Mouse (Mus musculus): ENCODE measurements around the gene Pym1. TPM values are rescaled to one million over a fixed set of nuclear protein-coding genes. Genes with fewer than 3 reads are reported as not detected.

Pym1 gene
- polyA plus RNA-seq (2014; fragmentation: Illumina TruSeq; extraction: RNeasy Lipid Tissue Mini Kit (QIAGEN cat#74804)) = 0.71 TPM

DNA sequence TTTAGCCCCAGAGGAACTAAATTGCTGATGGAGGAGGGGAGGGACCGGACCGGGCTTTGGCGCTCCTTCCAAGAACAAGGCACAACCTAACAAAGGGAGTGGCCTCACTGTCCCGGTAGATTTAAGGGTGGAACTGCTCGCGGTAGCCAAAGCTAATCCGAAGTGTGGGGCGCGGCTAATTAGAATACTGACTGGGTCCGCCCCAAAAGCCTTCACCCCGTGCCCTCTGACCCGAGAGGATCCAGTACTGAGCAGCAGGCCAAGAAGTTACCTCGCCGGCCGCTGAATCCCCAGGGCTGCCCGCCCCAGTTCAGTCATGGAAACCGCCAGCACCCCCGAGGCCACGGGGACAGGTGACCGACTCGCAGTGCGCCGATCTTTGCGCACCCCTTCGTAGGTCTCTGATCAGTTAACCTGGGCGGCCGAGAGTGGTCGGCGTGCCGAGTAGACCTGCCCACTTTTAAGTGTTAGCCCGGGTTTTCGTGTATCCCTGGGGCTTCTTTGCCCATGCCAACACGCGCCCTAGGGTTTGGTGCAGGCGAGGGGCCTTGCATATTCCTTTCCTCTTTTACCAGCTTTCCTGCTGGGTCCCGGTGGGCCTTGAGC, at the start of gene Pym1:
Gene Pym1 (plus strand): TSS at position 244 of the 606 bp plus-strand sequence.

DNA sequence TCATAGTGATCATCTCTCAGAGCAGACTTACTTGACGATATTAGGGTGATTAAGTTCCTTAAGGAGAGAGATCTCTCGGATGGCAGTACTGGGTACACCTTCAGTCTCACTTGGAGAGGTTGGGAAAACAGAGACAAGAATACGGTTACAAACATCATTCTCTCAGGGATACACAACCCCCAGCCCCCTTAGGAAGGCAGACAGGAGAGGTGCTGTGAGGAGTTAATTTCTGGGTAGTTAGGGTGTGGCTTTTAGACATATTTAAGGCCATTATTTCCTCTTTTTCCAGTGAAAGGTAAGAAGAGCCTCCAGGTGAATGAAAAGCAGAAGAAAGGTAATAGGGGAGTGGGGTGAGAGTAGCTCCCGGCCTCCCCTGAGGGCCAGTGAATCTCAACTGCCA, 43.8 kb upstream of the Pym1 start, which contains the start of gene Pmel:
Gene Pmel (plus strand): TSS at position 301 of the 400 bp plus-strand sequence.

GRCm38 (mm10) chr10:128704491-128705316, 43.0 kb upstream of the Pym1 start, which contains the start of gene Cdk2:
TSS of gene Cdk2 (minus strand) at chr10:128705031.

DNA sequence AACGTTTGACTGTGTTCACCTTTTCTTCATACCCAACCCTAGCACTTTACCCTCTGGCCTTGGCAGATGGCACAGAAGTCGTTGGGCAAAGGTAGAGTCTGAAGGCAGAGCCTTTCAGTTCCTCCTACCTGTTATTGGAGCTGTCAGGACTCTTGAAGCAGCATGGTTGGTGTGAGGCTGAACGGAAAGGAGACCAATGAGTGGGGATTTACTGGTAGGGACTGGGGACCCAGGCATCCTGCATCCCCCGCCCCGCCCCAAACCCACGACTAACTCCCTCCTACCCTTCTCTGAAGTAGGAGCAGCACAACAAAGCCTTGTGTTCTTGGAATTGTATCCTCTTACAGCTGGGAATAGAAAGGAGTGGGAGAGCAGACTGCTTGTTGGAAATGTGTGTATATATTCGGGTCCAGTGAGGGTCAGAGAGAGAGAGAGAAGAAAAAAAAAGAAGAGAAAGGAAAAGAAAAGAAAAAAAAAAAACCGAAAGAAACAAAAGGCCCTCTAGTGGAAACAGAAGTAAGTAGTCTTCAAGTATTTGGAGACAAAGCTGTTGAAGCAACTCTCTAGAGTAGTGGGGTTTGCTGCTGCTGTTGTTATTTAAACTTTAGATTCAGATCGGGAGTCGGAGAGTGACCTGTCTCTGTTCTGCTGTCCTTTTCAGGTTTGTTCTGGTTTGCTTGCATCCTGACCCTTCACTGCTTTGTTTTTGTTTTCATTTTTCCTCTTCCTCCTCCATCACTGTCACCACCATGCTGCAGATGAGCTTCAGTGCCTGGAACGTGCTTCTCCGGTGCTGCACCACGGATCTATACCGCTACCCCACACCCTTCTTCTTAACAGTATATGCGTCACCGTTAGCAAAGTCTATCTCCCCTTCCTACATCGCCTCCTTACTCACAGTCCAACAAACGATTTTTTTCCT, 2.7 kb upstream of the Pym1 start, which contains the start of gene Dgka:
Gene Dgka (minus strand): TSS at position 176 of the 922 bp plus-strand sequence.

GRCm38 (mm10) chr10:128790398-128791124, 42.9 kb downstream of the Pym1 start, which contains the start of gene Mmp19:
TSS of gene Mmp19 (plus strand) at chr10:128790910.

DNA sequence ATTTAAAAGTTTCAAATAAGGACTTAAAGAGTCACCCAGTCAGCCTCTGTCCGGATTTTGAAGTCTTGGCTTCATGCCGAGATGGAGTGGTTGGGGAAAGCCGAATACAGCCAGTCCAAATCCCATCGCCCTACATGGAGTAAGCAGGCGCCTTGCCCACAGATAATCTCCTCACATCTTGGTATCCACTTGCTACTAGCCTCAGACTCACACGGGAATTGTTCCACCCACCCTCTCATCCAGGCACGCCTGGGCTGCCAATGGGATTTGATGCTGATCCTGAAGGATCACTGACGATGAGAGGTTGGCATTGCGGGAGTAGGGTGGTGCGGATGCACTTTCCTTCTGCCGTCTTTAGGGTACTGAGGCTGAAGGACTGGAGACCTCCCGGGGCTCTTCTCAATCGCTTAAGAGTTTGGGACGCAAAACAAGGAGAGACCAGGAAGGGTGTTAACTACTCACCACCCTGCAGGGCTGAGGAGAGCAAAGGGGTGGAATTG, 56.1 kb downstream of the Pym1 start, which contains the start of gene Dnajc14:
Gene Dnajc14 (plus strand): TSS at position 292 of the 500 bp plus-strand sequence.

GRCm38 (mm10) chr10:128804271-128805091, 56.8 kb downstream of the Pym1 start, which contains the start of gene Tmem198b:
TSS of gene Tmem198b (minus strand) at chr10:128804370.

Other genes with a start within 250 kb of the Pym1 start
- gene Myl6b, start 249.2 kb upstream of the Pym1 start, polyA plus RNA-seq (2014; fragmentation: Illumina TruSeq; extraction: RNeasy Lipid Tissue Mini Kit (QIAGEN cat#74804)) = not detected
- gene Esyt1, start 222.0 kb upstream of the Pym1 start, polyA plus RNA-seq (2014; fragmentation: Illumina TruSeq; extraction: RNeasy Lipid Tissue Mini Kit (QIAGEN cat#74804)) = 6.2 TPM
- 1.3 TPM for gene Zc3h10, start 200.1 kb upstream of the Pym1 start, polyA plus RNA-seq (2014; fragmentation: Illumina TruSeq; extraction: RNeasy Lipid Tissue Mini Kit (QIAGEN cat#74804))
- 14.5 TPM for gene Rpl41, start 198.6 kb upstream of the Pym1 start, polyA plus RNA-seq (2014; fragmentation: Illumina TruSeq; extraction: RNeasy Lipid Tissue Mini Kit (QIAGEN cat#74804))
- gene Pa2g4, start 181.9 kb upstream of the Pym1 start, polyA plus RNA-seq (2014; fragmentation: Illumina TruSeq; extraction: RNeasy Lipid Tissue Mini Kit (QIAGEN cat#74804)) = 143 TPM
- gene Erbb3, start 158.2 kb upstream of the Pym1 start, polyA plus RNA-seq (2014; fragmentation: Illumina TruSeq; extraction: RNeasy Lipid Tissue Mini Kit (QIAGEN cat#74804)) = 3.8 TPM
- gene Rps26, start 121.1 kb upstream of the Pym1 start, polyA plus RNA-seq (2014; fragmentation: Illumina TruSeq; extraction: RNeasy Lipid Tissue Mini Kit (QIAGEN cat#74804)) = 6.0 TPM
- gene Ikzf4, start 101.9 kb upstream of the Pym1 start, polyA plus RNA-seq (2014; fragmentation: Illumina TruSeq; extraction: RNeasy Lipid Tissue Mini Kit (QIAGEN cat#74804)) = 2.1 TPM
- gene Suox, start 73.8 kb upstream of the Pym1 start, polyA plus RNA-seq (2014; fragmentation: Illumina TruSeq; extraction: RNeasy Lipid Tissue Mini Kit (QIAGEN cat#74804)) = 5.7 TPM
- gene Rab5b, start 51.6 kb upstream of the Pym1 start, polyA plus RNA-seq (2014; fragmentation: Illumina TruSeq; extraction: RNeasy Lipid Tissue Mini Kit (QIAGEN cat#74804)) = 121 TPM
- not detected for gene Pmel, start 43.7 kb upstream of the Pym1 start, polyA plus RNA-seq (2014; fragmentation: Illumina TruSeq; extraction: RNeasy Lipid Tissue Mini Kit (QIAGEN cat#74804))
- 24.2 TPM for gene Cdk2, start 42.9 kb upstream of the Pym1 start, polyA plus RNA-seq (2014; fragmentation: Illumina TruSeq; extraction: RNeasy Lipid Tissue Mini Kit (QIAGEN cat#74804))
- gene Dgka, start 3.0 kb upstream of the Pym1 start, polyA plus RNA-seq (2014; fragmentation: Illumina TruSeq; extraction: RNeasy Lipid Tissue Mini Kit (QIAGEN cat#74804)) = 3.8 TPM
- 9.7 TPM for gene Mmp19, start 43.0 kb downstream of the Pym1 start, polyA plus RNA-seq (2014; fragmentation: Illumina TruSeq; extraction: RNeasy Lipid Tissue Mini Kit (QIAGEN cat#74804))
- gene Dnajc14, start 56.2 kb downstream of the Pym1 start, polyA plus RNA-seq (2014; fragmentation: Illumina TruSeq; extraction: RNeasy Lipid Tissue Mini Kit (QIAGEN cat#74804)) = 45.1 TPM
- gene Tmem198b, start 56.5 kb downstream of the Pym1 start, polyA plus RNA-seq (2014; fragmentation: Illumina TruSeq; extraction: RNeasy Lipid Tissue Mini Kit (QIAGEN cat#74804)) = 5.9 TPM
- 466 TPM for gene Sarnp, start 69.4 kb downstream of the Pym1 start, polyA plus RNA-seq (2014; fragmentation: Illumina TruSeq; extraction: RNeasy Lipid Tissue Mini Kit (QIAGEN cat#74804))
- gene Ormdl2, start 73.8 kb downstream of the Pym1 start, polyA plus RNA-seq (2014; fragmentation: Illumina TruSeq; extraction: RNeasy Lipid Tissue Mini Kit (QIAGEN cat#74804)) = 75.2 TPM
- gene Gdf11, start 143.8 kb downstream of the Pym1 start, polyA plus RNA-seq (2014; fragmentation: Illumina TruSeq; extraction: RNeasy Lipid Tissue Mini Kit (QIAGEN cat#74804)) = 7.7 TPM
- 496 TPM for gene Cd63, start 153.1 kb downstream of the Pym1 start, polyA plus RNA-seq (2014; fragmentation: Illumina TruSeq; extraction: RNeasy Lipid Tissue Mini Kit (QIAGEN cat#74804))
- 3.0 TPM for gene Rdh5, start 175.0 kb downstream of the Pym1 start, polyA plus RNA-seq (2014; fragmentation: Illumina TruSeq; extraction: RNeasy Lipid Tissue Mini Kit (QIAGEN cat#74804))
- gene Bloc1s1, start 176.1 kb downstream of the Pym1 start, polyA plus RNA-seq (2014; fragmentation: Illumina TruSeq; extraction: RNeasy Lipid Tissue Mini Kit (QIAGEN cat#74804)) = 9.3 TPM
- 0.17 TPM for gene Itga7, start 185.9 kb downstream of the Pym1 start, polyA plus RNA-seq (2014; fragmentation: Illumina TruSeq; extraction: RNeasy Lipid Tissue Mini Kit (QIAGEN cat#74804))
- gene Mettl7b, start 213.1 kb downstream of the Pym1 start, polyA plus RNA-seq (2014; fragmentation: Illumina TruSeq; extraction: RNeasy Lipid Tissue Mini Kit (QIAGEN cat#74804)) = not detected
- not detected for gene Olfr9, start 241.5 kb downstream of the Pym1 start, polyA plus RNA-seq (2014; fragmentation: Illumina TruSeq; extraction: RNeasy Lipid Tissue Mini Kit (QIAGEN cat#74804))